Mouse (Mus musculus) limb, embryonic 15.5 days (tissue): ENCODE measurements around the gene 5330417H12Rik. TPM values are rescaled to one million over a fixed set of nuclear protein-coding genes. Genes with fewer than 3 reads are reported as not detected.

Experiments used
- ATAC-seq: fragments of 200-750 bp; cut with Nextera tagmentation; 2 replicates; pipeline ENCODE4 v1.8.0; 2017; ENCODE audit warnings: low read depth, moderate TSS enrichment; ENCODE audit not compliant: insufficient number of reproducible peaks, low FRiP score, low TSS enrichment
- H3K27ac ChIP-seq: fragments of 300-500 bp; sonication (generic); 2 replicates; pipeline ENCODE4 v1.5.1; 2015; ENCODE audit warnings: moderate library complexity, mild to moderate bottlenecking, inconsistent platforms
- H3K27me3 ChIP-seq: fragments of 300-500 bp; sonication (generic); 2 replicates; pipeline ENCODE4 v1.6.1; 2015; ENCODE audit warnings: inconsistent platforms
- H3K36me3 ChIP-seq: fragments of 300-500 bp; sonication (generic); 2 replicates; pipeline ENCODE4 v1.6.1; 2015; ENCODE audit warnings: inconsistent platforms
- H3K4me1 ChIP-seq: fragments of 300-500 bp; sonication (generic); 2 replicates; pipeline ENCODE4 v1.6.1; 2015; ENCODE audit warnings: inconsistent platforms
- H3K4me2 ChIP-seq: fragments of 300-500 bp; sonication (generic); 2 replicates; pipeline ENCODE4 v1.6.1; 2015; ENCODE audit warnings: mild to moderate bottlenecking, inconsistent platforms
- H3K4me3 ChIP-seq: fragments of 300-500 bp; sonication (generic); 2 replicates; pipeline ENCODE4 v1.5.1; 2015; ENCODE audit warnings: mild to moderate bottlenecking, inconsistent platforms
- H3K9ac ChIP-seq: fragments of 300-500 bp; sonication (generic); 2 replicates; pipeline ENCODE4 v1.6.1; 2015; ENCODE audit warnings: inconsistent platforms
- H3K9me3 ChIP-seq: fragments of 300-500 bp; sonication (generic); 2 replicates; pipeline ENCODE4 v1.6.1; 2016; ENCODE audit warnings: inconsistent platforms
- WGBS: fragments of 180-500 bp; shearing (Covaris S2); methylation state at CpG from one replicate; pipeline ENCODE4 v1.1.7; 2015; 5-methylcytosine and 5-hydroxymethylcytosine counted together
- polyA plus RNA-seq: library from polyadenylated mRNA; unstranded; fragments of >200 nt; fragmentation: Nextera tagmentation; extraction: Ambion mirVana; gene quantifications from 2 replicates; pipeline ENCODE4 v1.2.1, GENCODE M21; 2015

5330417H12Rik gene
- polyA plus RNA-seq, 1 experiment from 2014 or later: not detected

DNA sequence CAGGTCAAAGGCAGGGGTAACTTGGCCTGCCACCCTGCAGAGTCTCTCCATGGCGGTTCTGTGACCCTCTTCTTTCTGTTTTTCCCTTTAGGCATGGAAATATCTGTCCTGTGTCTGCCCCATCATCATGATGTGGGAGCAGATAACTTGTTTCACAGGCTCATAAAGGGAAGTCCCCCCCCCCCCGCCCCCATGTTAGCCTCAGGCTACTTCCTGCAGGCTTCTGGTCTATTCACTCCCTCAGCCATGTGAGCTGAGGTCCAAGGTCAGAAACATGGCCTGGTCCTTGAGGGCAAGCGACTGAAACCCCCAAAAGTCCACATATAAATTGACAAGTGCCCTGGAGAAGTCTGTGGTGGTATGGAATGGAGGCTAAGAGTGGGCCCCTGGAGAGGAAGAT lies 4.8 kb downstream of the 5330417H12Rik start:
- no peaks in the 10 kb centered on the region for H3K27me3 ChIP-seq
- H3K4me1 ChIP-seq: peaks cover 12% of the 10 kb centered on the region
- no peak overlapping the region for H3K4me2 ChIP-seq
- ATAC-seq: no peak
- H3K9me3 ChIP-seq: no peaks in the 10 kb centered on the region
- no peak overlapping the region for H3K27ac ChIP-seq
- H3K4me3 ChIP-seq: no peak overlapping the region
- 73% methylated on average over 3 of the region's 3 CpGs for WGBS
- no peak overlapping the region for H3K9ac ChIP-seq
- no peaks in the 10 kb centered on the region for H3K36me3 ChIP-seq

DNA sequence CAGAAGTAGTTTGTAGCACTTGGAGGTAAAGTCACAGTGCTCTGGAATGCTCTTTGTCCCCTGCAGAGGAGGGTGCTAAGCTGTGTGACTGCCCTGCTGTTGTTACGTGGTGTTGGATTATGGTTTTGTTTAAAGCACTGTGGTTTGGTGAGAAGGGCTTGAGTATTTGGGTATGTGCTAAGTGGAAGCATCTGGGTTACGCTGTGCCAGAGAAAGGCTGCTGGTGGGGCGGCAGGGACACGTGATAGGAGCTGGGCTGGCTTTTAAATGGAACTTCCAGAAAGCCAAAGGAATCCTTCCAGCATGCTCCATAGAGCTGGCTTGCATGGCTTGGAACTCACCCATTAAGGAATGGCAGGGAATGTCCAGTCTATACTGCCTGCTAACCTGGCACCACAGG lies 5.7 kb downstream of the 5330417H12Rik start:
- H3K36me3 ChIP-seq: no peaks in the 10 kb centered on the region
- no peak overlapping the region for H3K4me3 ChIP-seq
- no peak overlapping the region for H3K4me2 ChIP-seq
- peaks cover 12% of the 10 kb centered on the region for H3K4me1 ChIP-seq
- ATAC-seq: peak; percentile 63; the same call in 1 of the 2 replicates
- H3K27me3 ChIP-seq: no peaks in the 10 kb centered on the region
- WGBS: 32% methylated on average over 4 of the region's 4 CpGs
- no peaks in the 10 kb centered on the region for H3K9me3 ChIP-seq
- H3K27ac ChIP-seq: peak overlapping the region; percentile 52
- H3K9ac ChIP-seq: no peak overlapping the region

DNA sequence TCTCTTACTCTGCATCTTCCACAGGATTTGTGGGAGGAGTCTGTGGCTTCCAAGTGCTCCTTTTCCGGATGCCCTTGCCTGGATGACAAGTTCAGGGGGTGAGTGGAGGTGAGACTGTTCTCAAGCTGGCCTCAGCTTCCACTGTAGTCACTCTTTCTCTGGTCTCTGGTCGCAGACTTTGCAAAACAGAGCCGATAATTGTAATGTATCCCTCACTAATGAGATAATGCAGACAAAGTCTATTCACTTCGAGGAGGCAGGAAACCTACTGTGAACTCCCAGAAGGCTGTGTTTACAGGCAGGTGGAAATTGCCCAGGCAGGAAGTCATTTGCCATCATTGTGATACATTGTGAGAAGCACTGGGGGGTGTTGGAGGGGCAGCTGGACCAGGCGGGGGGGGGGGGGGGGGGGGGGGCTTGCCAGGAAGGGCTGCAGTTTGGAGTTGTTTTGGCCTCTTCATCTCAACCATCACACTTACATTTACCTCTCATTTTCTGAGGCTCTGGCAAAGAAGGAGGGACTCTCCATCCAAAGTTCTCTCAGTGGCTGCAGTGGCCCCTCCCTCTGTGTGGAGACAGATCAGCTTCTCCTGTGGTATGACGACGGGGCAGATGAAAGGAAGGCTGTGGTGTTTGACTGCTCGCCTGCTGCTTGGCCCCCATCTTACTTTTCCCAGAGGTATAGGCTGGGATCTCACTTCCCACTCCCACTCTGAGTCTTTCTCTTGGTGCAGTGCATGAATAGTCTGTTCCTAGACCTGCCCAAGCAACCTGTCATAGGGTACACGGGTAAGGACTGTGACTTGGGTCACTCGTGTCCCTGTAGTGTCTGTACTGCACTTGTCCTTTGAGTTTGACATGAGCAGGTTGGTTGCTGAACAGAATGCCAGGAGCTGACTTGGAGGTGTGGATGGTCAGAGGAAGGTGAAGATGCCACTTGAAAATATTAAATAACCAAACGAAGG lies 6.7 kb downstream of the 5330417H12Rik start:
- 29% methylated on average over 10 of the region's 11 CpGs for WGBS
- peaks cover 12% of the 10 kb centered on the region for H3K4me1 ChIP-seq

DNA sequence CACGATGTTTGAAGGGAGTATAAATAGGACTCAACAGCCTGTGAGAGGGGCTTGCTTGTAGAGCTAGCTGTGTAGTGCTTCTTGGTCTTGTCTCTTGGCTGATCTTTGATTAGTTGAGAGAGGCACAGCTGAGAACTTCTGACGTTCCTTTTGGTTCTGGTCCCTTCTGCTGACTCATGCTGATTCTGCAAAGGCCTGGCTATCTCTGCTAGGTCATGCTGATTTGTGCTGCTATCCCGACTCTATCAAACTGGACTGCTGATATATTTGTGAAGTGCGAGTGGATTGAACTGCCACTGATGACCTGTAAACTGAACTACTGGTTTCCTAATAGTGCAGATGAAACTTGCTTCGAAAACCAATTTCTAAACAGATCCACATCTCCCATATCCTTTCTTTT lies 14.1 kb downstream of the 5330417H12Rik start:
- Histone ChIP-seq H3K9ac (no peak overlapping the region), H3K4me1 (no peaks in the 10 kb centered on the region), H3K36me3 (no peaks in the 10 kb centered on the region), H3K27me3 (no peaks in the 10 kb centered on the region), H3K4me2 (no peak overlapping the region), H3K4me3 (no peak overlapping the region), H3K9me3 (no peaks in the 10 kb centered on the region), H3K27ac (no peak overlapping the region)
- WGBS: 85% methylated on average over 5 of the region's 5 CpGs
- ATAC-seq: no peak

More for the DNA sequence above, 6.7 kb downstream of the 5330417H12Rik start:
- no peaks in the 10 kb centered on the region for H3K27me3 ChIP-seq
- H3K4me3 ChIP-seq: no peak overlapping the region
- H3K4me2 ChIP-seq: no peak overlapping the region
- H3K27ac ChIP-seq: 0 out of 2 replicates have a peak overlapping the region, but pooled peaks have one; percentile 33
- no peaks in the 10 kb centered on the region for H3K9me3 ChIP-seq
- H3K36me3 ChIP-seq: no peaks in the 10 kb centered on the region
- 0 out of 2 replicates have a peak, but pooled peaks have one; percentile 49 for ATAC-seq
- no peak overlapping the region for H3K9ac ChIP-seq

DNA sequence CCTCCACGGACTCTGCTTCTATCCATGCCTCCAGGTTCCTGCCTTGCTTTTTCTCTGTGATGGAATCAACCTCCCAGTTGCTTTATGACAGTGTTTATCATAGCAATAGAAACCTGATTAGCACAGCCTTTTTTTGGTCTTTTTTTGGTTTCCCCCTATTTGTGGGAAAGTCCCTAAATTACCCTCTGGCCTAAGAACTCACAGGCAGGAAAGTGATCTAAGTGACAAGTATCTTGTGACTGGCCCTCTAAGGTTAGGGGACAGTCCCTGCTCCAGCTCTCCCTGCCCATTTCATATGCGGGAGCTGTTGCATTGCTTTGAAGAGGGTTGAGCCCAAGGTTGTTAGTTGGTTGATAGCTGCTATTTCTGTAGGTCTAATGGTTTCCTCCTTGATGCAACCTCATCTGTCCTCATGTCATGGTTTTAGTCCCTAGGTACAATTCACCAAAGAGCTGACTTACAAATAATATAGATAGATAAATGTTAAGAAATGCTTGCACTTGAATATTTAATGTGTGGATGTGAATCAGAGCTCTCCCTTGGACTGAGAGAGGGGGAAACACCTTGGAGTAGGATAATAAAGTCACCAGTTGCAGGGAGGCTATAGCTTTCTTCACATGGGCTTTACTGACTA lies 15.2 kb downstream of the 5330417H12Rik start:
- WGBS: 94% methylated on average over 2 of the region's 2 CpGs
- no peak overlapping the region for H3K27ac ChIP-seq
- H3K4me2 ChIP-seq: no peak overlapping the region
- no peaks in the 10 kb centered on the region for H3K36me3 ChIP-seq
- ATAC-seq: no peak
- H3K4me3 ChIP-seq: no peak overlapping the region
- no peak overlapping the region for H3K9ac ChIP-seq
- H3K27me3 ChIP-seq: no peaks in the 10 kb centered on the region
- H3K9me3 ChIP-seq: no peaks in the 10 kb centered on the region
- no peaks in the 10 kb centered on the region for H3K4me1 ChIP-seq

DNA sequence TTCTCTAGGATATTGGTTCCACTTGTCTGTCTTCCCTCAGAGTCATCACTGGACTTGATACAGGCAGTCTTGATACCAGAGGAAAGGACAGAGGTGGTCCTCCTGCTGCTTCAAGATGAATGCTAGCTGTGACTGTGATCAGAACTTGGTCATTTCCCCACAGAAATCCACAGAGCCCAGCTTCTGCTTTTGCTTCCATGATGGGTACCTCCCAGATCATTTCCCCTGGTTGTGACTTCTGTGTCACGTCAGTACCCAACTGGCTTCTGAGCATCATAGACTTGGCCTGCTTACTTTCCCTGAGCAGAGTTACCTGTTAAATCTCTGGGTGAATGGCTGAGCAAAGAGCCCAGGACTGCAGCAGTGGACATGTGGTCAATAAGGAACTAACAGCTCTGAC lies 17.2 kb downstream of the 5330417H12Rik start:
- Histone ChIP-seq H3K9ac (no peak overlapping the region), H3K4me3 (no peak overlapping the region), H3K36me3 (no peaks in the 10 kb centered on the region), H3K27ac (no peak overlapping the region), H3K4me2 (no peak overlapping the region), H3K27me3 (no peaks in the 10 kb centered on the region), H3K4me1 (no peaks in the 10 kb centered on the region), H3K9me3 (no peaks in the 10 kb centered on the region)
- ATAC-seq: no peak
- WGBS: 89% methylated on average over 1 of the region's 1 CpGs

DNA sequence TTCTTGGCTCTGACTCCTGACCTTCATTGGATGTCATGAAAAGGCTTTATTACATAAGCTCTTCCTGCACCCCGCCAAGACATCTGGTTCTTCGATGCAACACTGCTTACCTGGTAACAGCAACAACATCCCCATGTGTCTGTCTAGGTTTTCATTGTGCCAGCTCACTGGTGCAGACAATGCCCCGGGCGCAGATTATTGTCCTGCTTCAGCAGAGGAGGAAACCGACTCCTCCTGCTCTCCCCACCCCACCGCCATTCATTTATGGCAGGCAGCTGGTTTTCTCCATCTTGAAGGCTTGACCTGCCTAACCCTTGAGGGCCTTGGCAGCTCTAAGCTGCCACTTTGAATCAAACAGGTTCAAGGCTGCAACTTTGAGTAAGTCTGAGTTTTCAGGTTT lies 22.0 kb downstream of the 5330417H12Rik start:
- H3K4me2 ChIP-seq: no peak overlapping the region
- WGBS: 57% methylated on average over 6 of the region's 6 CpGs

DNA sequence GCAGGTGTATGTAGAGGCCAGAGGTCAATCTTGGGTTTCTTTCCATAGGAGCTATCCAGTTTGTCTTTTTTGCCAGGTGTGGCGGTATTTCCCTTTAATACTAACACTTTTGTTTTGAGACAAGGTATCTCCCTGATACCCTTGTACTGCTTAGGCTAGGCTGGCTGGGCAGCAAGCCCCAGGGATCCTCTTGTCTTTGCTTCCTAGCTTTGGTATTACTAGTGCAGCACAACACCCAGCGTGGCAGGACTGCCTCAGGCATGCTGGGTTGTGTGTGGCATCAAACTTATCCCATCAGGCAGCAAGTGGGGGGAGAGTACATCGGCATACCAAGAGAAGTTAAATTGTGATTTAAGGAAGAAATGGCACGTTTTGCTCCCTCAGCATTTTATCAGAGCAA lies 22.5 kb downstream of the 5330417H12Rik start:
- H3K4me1 ChIP-seq: no peaks in the 10 kb centered on the region
- H3K36me3 ChIP-seq: no peaks in the 10 kb centered on the region
- WGBS: 83% methylated on average over 4 of the region's 4 CpGs

More for the DNA sequence above, 22.0 kb downstream of the 5330417H12Rik start:
- no peak for ATAC-seq
- H3K27me3 ChIP-seq: no peaks in the 10 kb centered on the region
- no peaks in the 10 kb centered on the region for H3K4me1 ChIP-seq
- no peaks in the 10 kb centered on the region for H3K9me3 ChIP-seq
- H3K36me3 ChIP-seq: no peaks in the 10 kb centered on the region
- H3K27ac ChIP-seq: no peak overlapping the region
- no peak overlapping the region for H3K4me3 ChIP-seq
- no peak overlapping the region for H3K9ac ChIP-seq

DNA sequence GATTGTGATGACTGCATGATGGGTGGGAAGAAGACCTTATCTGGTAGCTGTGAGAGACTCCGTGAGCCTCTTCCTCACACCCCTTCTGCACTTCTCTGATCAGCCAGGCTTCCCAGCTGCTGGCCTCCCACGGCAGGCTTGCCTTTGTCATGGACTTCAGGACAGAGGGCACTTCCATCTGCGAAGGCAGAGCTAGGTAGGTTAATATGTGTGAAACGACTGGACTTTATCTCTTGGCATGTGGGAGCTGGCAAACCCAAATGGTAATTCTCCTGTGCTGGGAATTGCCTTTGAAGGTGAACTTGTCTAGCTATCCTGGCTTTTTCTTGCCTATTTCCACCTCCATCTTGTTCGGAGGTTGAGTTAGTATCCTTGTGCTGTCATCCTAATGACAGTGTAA lies 24.3 kb downstream of the 5330417H12Rik start:
- no peaks in the 10 kb centered on the region for H3K4me1 ChIP-seq
- 71% methylated on average over 5 of the region's 5 CpGs for WGBS
- H3K27ac ChIP-seq: no peak overlapping the region
- H3K27me3 ChIP-seq: no peaks in the 10 kb centered on the region
- no peaks in the 10 kb centered on the region for H3K9me3 ChIP-seq
- H3K9ac ChIP-seq: no peak overlapping the region
- no peak overlapping the region for H3K4me3 ChIP-seq
- ATAC-seq: no peak
- no peak overlapping the region for H3K4me2 ChIP-seq
- H3K36me3 ChIP-seq: no peaks in the 10 kb centered on the region

More for the DNA sequence above, 22.5 kb downstream of the 5330417H12Rik start:
- ATAC-seq: no peak
- Histone ChIP-seq H3K27ac (no peak overlapping the region), H3K4me3 (no peak overlapping the region), H3K9me3 (no peaks in the 10 kb centered on the region), H3K4me2 (no peak overlapping the region), H3K9ac (no peak overlapping the region), H3K27me3 (no peaks in the 10 kb centered on the region)

DNA sequence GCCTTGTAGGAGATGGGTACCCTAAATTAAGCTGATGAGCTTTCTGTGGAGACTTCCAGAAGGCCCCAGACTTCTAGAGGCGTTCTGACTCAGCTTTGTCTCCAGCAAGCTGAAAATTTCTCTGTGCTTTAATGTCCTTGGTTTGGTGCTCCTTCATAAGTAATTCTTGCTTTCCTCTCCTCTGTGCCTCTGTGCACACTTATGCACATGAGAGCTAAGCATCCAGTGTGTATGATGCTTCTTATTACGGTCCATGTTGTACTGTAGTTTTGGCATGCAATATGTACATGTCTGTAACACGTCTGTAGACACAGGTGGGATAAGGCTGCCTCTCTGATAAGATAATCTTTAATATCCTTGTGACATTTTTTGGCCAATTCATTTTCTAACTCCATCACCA lies 27.0 kb downstream of the 5330417H12Rik start:
- Histone ChIP-seq H3K9me3 (no peaks in the 10 kb centered on the region), H3K4me1 (peaks cover 14% of the 10 kb centered on the region), H3K27ac (no peak overlapping the region), H3K4me3 (no peak overlapping the region), H3K27me3 (no peaks in the 10 kb centered on the region), H3K4me2 (no peak overlapping the region), H3K9ac (no peak overlapping the region), H3K36me3 (no peaks in the 10 kb centered on the region)
- 82% methylated on average over 3 of the region's 3 CpGs for WGBS
- no peak for ATAC-seq

DNA sequence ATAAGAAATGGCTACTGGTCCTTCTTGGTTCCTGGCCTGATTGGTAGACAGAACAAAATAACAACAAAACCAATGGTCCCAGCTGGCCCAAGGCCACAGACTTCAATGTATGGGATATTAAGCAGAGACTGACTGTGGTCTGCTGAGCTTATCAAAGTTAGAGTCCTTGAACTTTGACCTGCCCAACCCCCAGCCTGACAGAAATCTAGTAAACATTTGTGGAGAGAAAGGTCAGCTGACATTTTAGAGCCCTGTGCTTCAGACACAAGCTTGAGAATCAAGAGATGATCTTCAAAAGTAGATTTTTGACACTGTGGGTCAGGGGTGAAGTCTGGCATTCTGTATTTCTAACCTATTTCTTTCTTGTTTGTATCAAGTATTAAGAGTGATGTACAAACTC lies 28.2 kb downstream of the 5330417H12Rik start:
- ATAC-seq: no peak
- H3K4me3 ChIP-seq: no peak overlapping the region
- H3K4me1 ChIP-seq: peaks cover 14% of the 10 kb centered on the region
- H3K9ac ChIP-seq: no peak overlapping the region
- no peak overlapping the region for H3K27ac ChIP-seq
- no peak overlapping the region for H3K4me2 ChIP-seq
- H3K36me3 ChIP-seq: no peaks in the 10 kb centered on the region
- H3K9me3 ChIP-seq: no peaks in the 10 kb centered on the region
- H3K27me3 ChIP-seq: no peaks in the 10 kb centered on the region

DNA sequence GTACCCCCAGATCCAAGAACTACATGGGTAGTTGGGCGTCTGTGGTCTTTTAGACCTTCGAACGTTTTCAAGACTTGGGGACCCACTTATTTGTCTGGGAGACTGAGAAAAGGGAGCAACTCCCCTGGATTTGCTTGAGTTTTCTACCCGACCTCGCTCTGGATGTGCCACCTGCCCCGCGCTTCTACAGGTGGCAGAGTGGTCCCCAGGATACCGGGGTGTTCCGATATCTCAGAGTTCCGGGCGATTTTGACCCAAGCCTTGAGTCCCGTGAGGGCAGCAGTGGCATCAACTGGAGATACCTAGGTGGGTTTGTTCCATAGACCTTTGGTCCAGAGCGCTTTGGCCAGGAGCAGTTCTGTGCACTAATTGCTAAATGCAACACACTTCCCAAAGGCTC lies 29.5 kb downstream of the 5330417H12Rik start:
- Histone ChIP-seq H3K9ac (peak overlapping the region; percentile 37; the same call in 1 of the 2 replicates), H3K36me3 (peaks cover 8% of the 10 kb centered on the region; the same call in 1 of the 2 replicates), H3K27ac (no peak overlapping the region), H3K27me3 (no peaks in the 10 kb centered on the region), H3K4me1 (peaks cover 14% of the 10 kb centered on the region), H3K4me3 (peak overlapping the region; percentile 53), H3K4me2 (peak overlapping the region; percentile 94), H3K9me3 (no peaks in the 10 kb centered on the region)
- no peak for ATAC-seq
- WGBS: 13% methylated on average over 13 of the region's 13 CpGs
